Mouse (Mus musculus): ENCODE measurements around the gene Pcolce. TPM values are rescaled to one million over a fixed set of nuclear protein-coding genes. Genes with fewer than 3 reads are reported as not detected.

Gene Pcolce
- total and polyA plus RNA-seq, 3 experiments: 0.23 to 0.77 TPM; not detected in 1

- H3K9ac ChIP-seq (ENCODE audit: control insufficient read depth, low read depth, low read length, poor library complexity, severe bottlenecking): peak overlapping the region; percentile 83
- no peaks in the 10 kb centered on the region for H3K27me3 ChIP-seq (ENCODE audit: control insufficient read depth in 1 of 2, insufficient read depth in 2 of 2, low read length in 2 of 2)
- peak overlapping the region; percentile 94 for H3K27ac ChIP-seq (ENCODE audit: control insufficient read depth, low read depth, low read length)
- TF ChIP-seq SIN3A (IDR thresholded peaks at IDR 0.05; ENCODE audit: low read length): peak; percentile 96
- TF ChIP-seq GABPA (IDR thresholded peaks at IDR 0.05; ENCODE audit: low read depth, low read length): no peak
- TF ChIP-seq RCOR1 (IDR thresholded peaks at IDR 0.05; ENCODE audit: low read depth, low read length): peak; percentile 95
- TF ChIP-seq HCFC1 (IDR thresholded peaks at IDR 0.05; ENCODE audit: low read depth, low read length): peak; percentile 63
- TF ChIP-seq E2F4 (IDR thresholded peaks at IDR 0.05; ENCODE audit: borderline replicate concordance, low read depth, low read length): no peak
- peak; percentile 69 for TF ChIP-seq TBP (IDR thresholded peaks at IDR 0.05; ENCODE audit: low read depth, low read length)
- peak; percentile 45; the same call in 1 of the 2 replicates for TF ChIP-seq POLR2AphosphoS2 (IDR thresholded peaks at IDR 0.05; ENCODE audit: low read length)
- peak; percentile 76 for TF ChIP-seq NELFE (IDR thresholded peaks at IDR 0.05; ENCODE audit: low read depth, low read length)
- 0 out of 2 replicates have a peak, but pooled peaks have one; percentile 29 for TF ChIP-seq ELF1 (IDR thresholded peaks at IDR 0.05; ENCODE audit: low read depth, low read length)
- TF ChIP-seq USF1 (IDR thresholded peaks at IDR 0.05; ENCODE audit: low read depth, low read length): no peak
- peak; percentile 57; the same call in 1 of the 2 replicates for TF ChIP-seq MXI1 (IDR thresholded peaks at IDR 0.05; ENCODE audit: low read depth, low read length)
- peak; percentile 30; the same call in 1 of the 2 replicates for TF ChIP-seq MEF2A (IDR thresholded peaks at IDR 0.05; ENCODE audit: extremely low read depth, insufficient replicate concordance, low read depth, low read length, poor library complexity, severe bottlenecking)
- TF ChIP-seq ZNF384 (IDR thresholded peaks at IDR 0.05; ENCODE audit: low read depth, low read length): peak; percentile 89
- no peak for TF ChIP-seq NRF1 (IDR thresholded peaks at IDR 0.05; ENCODE audit: insufficient read depth, low read depth, low read length, poor library complexity, severe bottlenecking)
- TF ChIP-seq JUND (IDR thresholded peaks at IDR 0.05; ENCODE audit: low read depth, low read length): 0 out of 2 replicates have a peak, but pooled peaks have one; percentile 8
- TF ChIP-seq MAFK (IDR thresholded peaks at IDR 0.05; ENCODE audit: borderline replicate concordance, low read depth, low read length): peak; percentile 79; the same call in 1 of the 2 replicates
- peak; percentile 13; the same call in 1 of the 2 replicates for TF ChIP-seq CHD2 (IDR thresholded peaks at IDR 0.05; ENCODE audit: low read length)
- TF ChIP-seq USF2 (IDR thresholded peaks at IDR 0.05; ENCODE audit: borderline replicate concordance in 1 of 2, insufficient read depth in 1 of 2, low read depth in 1 of 2, low read length in 2 of 2): no peak
- TF ChIP-seq POLR2AphosphoS5 (IDR thresholded peaks at IDR 0.05; ENCODE audit: borderline replicate concordance, low read depth, low read length): no peak
- no peak for TF ChIP-seq UBTF (IDR thresholded peaks at IDR 0.05; ENCODE audit: borderline replicate concordance, insufficient read depth, low read depth, low read length)
- TF ChIP-seq ETS1 (IDR thresholded peaks at IDR 0.05; ENCODE audit: low read depth, low read length): peak; percentile 92
- TF ChIP-seq KAT2A (conservative IDR thresholded peaks at IDR 0.05; ENCODE audit: low read depth, low read length): peak; percentile 27; the same call in 1 of the 2 replicates
- no peak for TF ChIP-seq RAD21 (IDR thresholded peaks at IDR 0.05; ENCODE audit: low read depth, low read length)
- TF ChIP-seq GATA1 (IDR thresholded peaks at IDR 0.05; ENCODE audit: low read depth, low read length): peak; percentile 94
- TF ChIP-seq MAZ (IDR thresholded peaks at IDR 0.05; ENCODE audit: low read depth, low read length): peak; percentile 99
- TF ChIP-seq TAL1 (IDR thresholded peaks at IDR 0.05; ENCODE audit: low read length): peak; percentile 93
- no peak for TF ChIP-seq CHD1 (IDR thresholded peaks at IDR 0.05; ENCODE audit: low read depth, low read length)
- TF ChIP-seq BHLHE40 (IDR thresholded peaks at IDR 0.05; ENCODE audit: borderline replicate concordance, low read depth, low read length): peak; percentile 81
- TF ChIP-seq SMC3 (IDR thresholded peaks at IDR 0.05; ENCODE audit: low read depth, low read length): no peak
- peak; percentile 62 for TF ChIP-seq ZMIZ1 (IDR thresholded peaks at IDR 0.05; ENCODE audit: low read depth, low read length)
- TF ChIP-seq MAX (IDR thresholded peaks at IDR 0.05; ENCODE audit: low read length): peak; percentile 54
- peak; percentile 82 for TF ChIP-seq MYC (IDR thresholded peaks at IDR 0.05; ENCODE audit: low read depth, low read length)
- TF ChIP-seq EP300 (IDR thresholded peaks at IDR 0.05; ENCODE audit: low read depth in 1 of 2, low read length in 2 of 2): peak; percentile 98 to 100
- TF ChIP-seq ZKSCAN1 (IDR thresholded peaks at IDR 0.05; ENCODE audit: low read depth, low read length): no peak; the same call in 1 of the 2 replicates
These were observed 42.6 kb downstream of the Pcolce start for GRCm38 (mm10) chr5:137570691-137571586.

More at GRCm38 (mm10) chr5:137570691-137571586, 42.6 kb downstream of the Pcolce start:
- peaks cover 27% of the 10 kb centered on the region for H3K79me2 ChIP-seq (ENCODE audit: control insufficient read depth, insufficient read depth, low read length, poor library complexity)
- peaks cover 0 to 25% of the 10 kb centered on the region in 2 experiments; a peak in 2 of 4 replicates for H3K4me1 ChIP-seq (ENCODE audit: control insufficient read depth in 1 of 2, insufficient read depth in 2 of 2, low read length in 2 of 2)
- no peaks in the 10 kb centered on the region for H3K9me3 ChIP-seq (replicated peaks; ENCODE audit: insufficient read depth, low read length)
- peak overlapping the region; percentile 78 to 96 for H3K4me3 ChIP-seq (ENCODE audit: control insufficient read depth in 1 of 2, insufficient read depth in 1 of 2, low read depth in 2 of 2, low read length in 2 of 2)
- DNase-seq (ENCODE audit: low read depth, low spot score): peak; percentile 95
- peaks cover 3 to 13% of the 10 kb centered on the region in 2 experiments for H3K36me3 ChIP-seq (ENCODE audit: control insufficient read depth in 1 of 2, insufficient read depth in 2 of 2, low read length in 2 of 2)

All from MEL (cell line).